12 mouse cellular contexts compared by ENCODE assay signal in genomic region chr15:89496841-89497240, GRCm38 (mm10). TPM values are rescaled to one million over a fixed set of nuclear protein-coding genes. Genes with fewer than 3 reads are reported as not detected.
A peak's percentile ranks its signal among the peaks of the same experiment; 100 is the strongest.
DNase-seq lines count a peak whose midpoint lies in the region; ATAC-seq and TF ChIP-seq lines count a peak whose summit lies in the region.
"Had no signal": no experiment of that assay in that cellular context is flagged by ENCODE, and none has a peak within 500 bp of the region (broad histone marks: within the 10 kb centered on the region; RNA-seq: fewer than 3 reads in every experiment).

No protein-coding gene starts in this region.

- H3K9me3 ChIP-seq in heart, embryonic 10.5 days = no peaks in the 10 kb centered on the region
- H3K9me3 ChIP-seq in kidney, embryonic 14.5 days (ENCODE audit: control insufficient read depth, low read length) = no peaks in the 10 kb centered on the region
- H3K9me3 ChIP-seq in lung, embryonic 16.5 days (ENCODE audit: control insufficient read depth, low read length) = no peaks in the 10 kb centered on the region
- H3K9me3 ChIP-seq: forebrain, embryonic 15.5 days had no signal

- H3K4me2 ChIP-seq in kidney, embryonic 14.5 days (replicated peaks; ENCODE audit: low read depth, low read length) = no peak overlapping the region
- H3K4me2 ChIP-seq in lung, embryonic 16.5 days (ENCODE audit: low read depth, low read length) = no peak overlapping the region
- H3K4me2 ChIP-seq: forebrain, embryonic 15.5 days had no signal

- WGBS in heart, embryonic 10.5 days = 40% methylated on average over 2 of the region's 2 CpGs
- WGBS in kidney, embryonic 14.5 days = 28% methylated on average over 2 of the region's 2 CpGs
- WGBS in lung, embryonic 16.5 days = 26% methylated on average over 2 of the region's 2 CpGs

- no peak overlapping the region for H3K9ac ChIP-seq in kidney, embryonic 14.5 days (ENCODE audit: low read depth, low read length)
- no peak overlapping the region for H3K9ac ChIP-seq in lung, embryonic 16.5 days (ENCODE audit: low read length)
- H3K9ac ChIP-seq: forebrain, embryonic 15.5 days had no signal

- intact Hi-C loops in heart, postnatal 25 days (cut with DNase I) = no loop called here

- ATAC-seq in kidney, embryonic 14.5 days (ENCODE audit: low FRiP score, low TSS enrichment) = no peak
- ATAC-seq in lung, embryonic 16.5 days (ENCODE audit: low read depth) = no peak
- ATAC-seq: forebrain, embryonic 15.5 days had no signal

- peaks cover 31% of the 10 kb centered on the region for H3K4me1 ChIP-seq in heart, embryonic 10.5 days
- H3K4me1 ChIP-seq in kidney, embryonic 14.5 days (ENCODE audit: control insufficient read depth, insufficient read depth, low read length) = peaks cover 16% of the 10 kb centered on the region; the same call in 1 of the 2 replicates
- peaks cover 11% of the 10 kb centered on the region for H3K4me1 ChIP-seq in lung, embryonic 16.5 days (replicated peaks; ENCODE audit: control insufficient read depth, insufficient read depth, low read length)
- no peaks in the 10 kb centered on the region for H3K4me1 ChIP-seq in cortical plate, adult 2 months (ENCODE audit: control insufficient read depth, insufficient read depth, low read length)

- H3K36me3 ChIP-seq in heart, embryonic 10.5 days = 0 out of 2 replicates have a peak, but pooled peaks cover 7% of the 10 kb centered on the region
- H3K36me3 ChIP-seq in kidney, embryonic 14.5 days (ENCODE audit: control insufficient read depth, insufficient read depth, low read length) = no peaks in the 10 kb centered on the region
- no peaks in the 10 kb centered on the region for H3K36me3 ChIP-seq in lung, embryonic 16.5 days (ENCODE audit: control insufficient read depth, insufficient read depth, low read length)
- H3K36me3 ChIP-seq: forebrain, embryonic 15.5 days had no signal

- H3K4me3 ChIP-seq in heart, embryonic 10.5 days = no peak overlapping the region
- H3K4me3 ChIP-seq in kidney, embryonic 14.5 days (ENCODE audit: low read length) = no peak overlapping the region
- no peak overlapping the region for H3K4me3 ChIP-seq in lung, embryonic 16.5 days (ENCODE audit: low read length)
- no peak overlapping the region for H3K4me3 ChIP-seq in cortical plate, adult 2 months (ENCODE audit: insufficient read depth, low read length)
- H3K4me3 ChIP-seq: forebrain, embryonic 15.5 days had no signal

- H3K27ac ChIP-seq in heart, embryonic 10.5 days = peak overlapping the region; percentile 42
- peak overlapping the region; percentile 25; the same call in 1 of the 2 replicates for H3K27ac ChIP-seq in kidney, embryonic 14.5 days (ENCODE audit: low read depth, low read length)
- H3K27ac ChIP-seq in lung, embryonic 16.5 days (ENCODE audit: low read length) = peak overlapping the region; percentile 59
- H3K27ac ChIP-seq in cortical plate, adult 2 months (ENCODE audit: insufficient read depth, low read length) = peak overlapping the region; percentile 85
- H3K27ac ChIP-seq: forebrain, embryonic 15.5 days; macrophage had no signal

- H3K27me3 ChIP-seq in heart, embryonic 10.5 days (ENCODE audit: insufficient read depth, poor library complexity, severe bottlenecking) = peaks cover 53% of the 10 kb centered on the region
- peaks cover 36% of the 10 kb centered on the region for H3K27me3 ChIP-seq in kidney, embryonic 14.5 days (ENCODE audit: control insufficient read depth, insufficient read depth, low read length)
- peaks cover 9% of the 10 kb centered on the region for H3K27me3 ChIP-seq in lung, embryonic 16.5 days (ENCODE audit: control insufficient read depth, insufficient read depth, low read depth, low read length)

- TF ChIP-seq CTCF in cortical plate, adult 2 months (IDR thresholded peaks at IDR 0.05; ENCODE audit: extremely low read depth, insufficient read depth, low read length) = no peak

- no peak for DNase-seq in heart, embryonic 10.5 days (ENCODE audit: low spot score)
- no peak for DNase-seq in heart, postnatal 25 days (ENCODE audit: low spot score)
- DNase-seq in kidney, postnatal 4 days = no peak
- DNase-seq in lung, postnatal 14 days = no peak
- no peak for DNase-seq in retina, postnatal 1 day
- DNase-seq: adrenal gland, adult 2 months; cerebellum, adult 9-10 months had no signal

- TF ChIP-seq POLR2A in cortical plate, adult 2 months (IDR thresholded peaks at IDR 0.05; ENCODE audit: extremely low read depth, insufficient read depth, low read length) = no peak

RNA-seq across cellular contexts. Expression of gene Shank3, which starts 2.6 kb away (rescaled TPM):
- polyA plus RNA-seq in heart, embryonic 10.5 days (2016; fragmentation: Nextera tagmentation; extraction: Ambion mirVana) = 2.1 and 2.6 TPM in 2 replicates
- 10 to 100 TPM; 48.2 to 53.3 TPM for total RNA-seq in heart, postnatal 25 days (2021)
- polyA plus RNA-seq in kidney, embryonic 14.5 days (2014; fragmentation: Nextera tagmentation; extraction: Ambion mirVana) = 2.5 and 3.0 TPM in 2 replicates
- 2.3 and 2.5 TPM in 2 replicates for polyA plus RNA-seq in lung, embryonic 16.5 days (2015; fragmentation: Nextera tagmentation; extraction: Ambion mirVana)
- polyA plus RNA-seq in cortical plate, adult 2 months (2012; rRNA removed) = 98.8 and 99.7 TPM in 2 replicates
- polyA plus RNA-seq: macrophage had no signal

RNA-seq across cellular contexts. Expression of gene Arsa, which starts 19.6 kb away (rescaled TPM):
- 14.2 and 14.3 TPM in 2 replicates for polyA plus RNA-seq in heart, embryonic 10.5 days (2016; fragmentation: Nextera tagmentation; extraction: Ambion mirVana)
- total RNA-seq in heart, postnatal 25 days (2021) = 10 to 100 TPM; 12.0 to 13.1 TPM
- polyA plus RNA-seq in kidney, embryonic 14.5 days (2014; fragmentation: Nextera tagmentation; extraction: Ambion mirVana) = 11.1 and 12.1 TPM in 2 replicates
- 22.1 and 27.0 TPM in 2 replicates for polyA plus RNA-seq in lung, embryonic 16.5 days (2015; fragmentation: Nextera tagmentation; extraction: Ambion mirVana)
- polyA plus RNA-seq in cortical plate, adult 2 months (2012; rRNA removed) = 39.9 and 40.2 TPM in 2 replicates

RNA-seq across cellular contexts. Expression of gene Mapk8ip2, which starts 43.1 kb away (rescaled TPM):
- 0.44 and 0.99 TPM in 2 replicates for polyA plus RNA-seq in heart, embryonic 10.5 days (2016; fragmentation: Nextera tagmentation; extraction: Ambion mirVana)
- total RNA-seq in heart, postnatal 25 days (2021) = under 1 TPM; 0.10 to 0.11 TPM
- polyA plus RNA-seq in kidney, embryonic 14.5 days (2014; fragmentation: Nextera tagmentation; extraction: Ambion mirVana) = 0.34 and 0.37 TPM in 2 replicates
- 0.50 and 0.74 TPM in 2 replicates for polyA plus RNA-seq in lung, embryonic 16.5 days (2015; fragmentation: Nextera tagmentation; extraction: Ambion mirVana)
- polyA plus RNA-seq in cortical plate, adult 2 months (2012; rRNA removed) = 141 and 146 TPM in 2 replicates
- polyA plus RNA-seq: macrophage had no signal

Comparison
In these comparisons a context has a peak if more than half of its experiments do, and no peak if none do; other contexts are left out.
1. H3K27ac ChIP-seq: peak in every context shown above with its lines; median percentile 85 in cortical plate, adult 2 months; 59 in lung, embryonic 16.5 days; 42 in heart, embryonic 10.5 days; 25 in kidney, embryonic 14.5 days.
2. RNA of gene Shank3, which starts 2.6 kb away (polyA plus RNA-seq): 98.8 to 99.7 TPM in cortical plate, adult 2 months; 2.1 to 2.6 TPM in heart, embryonic 10.5 days, 2.3 to 2.5 TPM in lung, embryonic 16.5 days and 2.5 to 3.0 TPM in kidney, embryonic 14.5 days; every median in the first group is over 10 times any median in the second.
3. RNA of gene Mapk8ip2, which starts 43.1 kb away (polyA plus RNA-seq): 141 to 146 TPM in cortical plate, adult 2 months; 0.44 to 0.99 TPM in heart, embryonic 10.5 days, 0.50 to 0.74 TPM in lung, embryonic 16.5 days and 0.34 to 0.37 TPM in kidney, embryonic 14.5 days; every median in the first group is over 10 times any median in the second.